Mouse (Mus musculus): ENCODE data around the gene Tmem104. TPM values are rescaled to one million over a fixed set of nuclear protein-coding genes. Genes with fewer than 3 reads are reported as not detected.

Gene Tmem104
- polyA plus RNA-seq (2015; fragmentation: Nextera tagmentation; extraction: Ambion mirVana), result 9.3 and 12.2 TPM in 2 replicates

DNA sequence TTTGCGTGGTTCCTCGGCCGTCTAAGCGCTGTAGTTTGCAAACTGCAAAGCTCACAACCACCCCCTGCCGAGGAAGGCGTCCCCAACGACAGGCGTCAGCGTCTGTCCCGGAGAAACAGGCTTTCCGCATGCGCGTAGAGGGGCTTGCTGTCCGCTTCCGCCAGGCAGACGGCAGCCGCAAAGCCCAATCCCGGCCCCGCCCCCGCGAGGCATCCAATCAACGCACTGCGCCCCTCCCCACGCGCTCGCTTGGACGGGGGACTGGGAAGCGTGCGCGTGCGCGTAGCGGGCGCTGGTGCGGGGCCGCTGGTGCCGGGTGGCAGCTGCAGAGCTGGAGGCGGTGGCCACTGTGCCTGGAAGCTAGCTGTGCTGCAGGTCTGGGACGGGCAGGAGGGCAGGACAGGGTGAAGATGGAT is at the start of gene Tmem104:
Tmem104 (plus strand) TSS at position 264 of the 416 bp plus-strand sequence.
- Histone ChIP-seq H3K27me3 (replicated peaks) (no peaks in the 10 kb centered on the region), H3K36me3 (peaks cover 2% of the 10 kb centered on the region; the same call in 1 of the 2 replicates), H3K4me2 (replicated peaks) (peak within 1 kb of the TSS; percentile 95), H3K4me1 (replicated peaks) (peaks cover 16% of the 10 kb centered on the region), H3K9me3 (no peaks in the 10 kb centered on the region), H3K27ac (peak within 1 kb of the TSS; percentile 81), H3K9ac (peak within 1 kb of the TSS; percentile 75), H3K4me3 (replicated peaks) (peak within 1 kb of the TSS; percentile 66)
- peak; percentile 94 for ATAC-seq
- WGBS, result under 1% methylated on average over 39 of the region's 39 CpGs

DNA sequence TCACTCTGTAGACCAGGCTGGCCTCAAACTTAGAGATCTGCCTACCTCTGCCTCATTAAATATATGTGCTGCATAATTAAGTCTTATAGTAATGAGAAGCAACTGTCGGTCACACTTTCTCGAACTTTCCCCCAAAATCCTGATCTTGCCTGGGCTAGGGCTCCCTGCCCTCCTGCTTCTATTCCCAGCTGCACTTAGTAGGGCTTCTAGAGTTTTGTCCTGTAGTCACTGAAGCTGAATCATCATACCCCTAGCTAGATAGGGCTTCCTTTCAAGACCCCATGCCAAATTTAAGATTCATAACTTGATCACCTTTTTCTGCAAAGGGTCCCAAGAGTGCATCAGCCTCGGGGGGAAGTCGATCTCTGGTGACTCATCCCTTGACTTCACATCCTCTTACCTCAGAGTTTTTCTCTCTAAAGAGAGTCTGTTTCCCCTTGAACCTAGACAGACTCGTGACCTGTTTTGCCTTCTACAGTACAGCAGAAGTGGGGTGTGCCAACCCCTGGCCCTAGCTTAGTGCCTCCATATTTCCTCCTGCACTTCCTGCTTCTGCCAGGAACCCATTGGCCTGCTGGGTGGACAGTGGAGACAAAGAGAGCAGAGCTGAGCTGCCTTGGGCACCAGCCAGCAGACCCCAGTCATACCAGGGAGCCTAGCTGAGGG is 48.6 kb upstream of the Tmem104 start:
- H3K27me3 ChIP-seq (replicated peaks), result 0 out of 2 replicates have a peak, but pooled peaks cover 3% of the 10 kb centered on the region
- no peak overlapping the region for H3K9ac ChIP-seq
- no peak overlapping the region for H3K4me2 ChIP-seq (replicated peaks)
- WGBS, result 72% methylated on average over 5 of the region's 5 CpGs
- no peak overlapping the region for H3K27ac ChIP-seq
- no peaks in the 10 kb centered on the region for H3K36me3 ChIP-seq
- no peaks in the 10 kb centered on the region for H3K9me3 ChIP-seq
- ATAC-seq, result no peak
- no peak overlapping the region for H3K4me3 ChIP-seq (replicated peaks)
- no peaks in the 10 kb centered on the region for H3K4me1 ChIP-seq (replicated peaks)

DNA sequence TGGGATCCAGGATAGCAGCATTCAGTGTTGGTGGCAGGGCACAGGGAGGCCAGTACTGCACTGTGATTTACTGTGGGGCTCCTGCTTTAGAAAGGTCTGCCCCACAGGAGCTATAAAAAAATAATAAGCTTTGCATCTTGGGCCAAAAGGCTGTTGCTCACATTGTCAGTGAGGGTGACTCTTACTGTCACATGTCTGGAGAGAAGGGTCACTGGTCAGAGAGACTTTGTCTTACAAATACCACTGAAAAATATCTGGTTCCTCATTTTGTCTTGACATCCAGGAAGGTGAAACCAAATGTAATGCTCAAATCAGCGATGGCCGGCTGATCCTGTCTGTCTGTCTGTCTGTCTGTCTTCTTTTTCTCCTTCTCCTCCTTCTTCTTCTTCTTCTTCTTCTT is 45.3 kb upstream of the Tmem104 start:
- Histone ChIP-seq H3K4me3 (replicated peaks) (no peak overlapping the region), H3K9me3 (no peaks in the 10 kb centered on the region), H3K9ac (no peak overlapping the region), H3K36me3 (no peaks in the 10 kb centered on the region), H3K4me1 (replicated peaks) (no peaks in the 10 kb centered on the region), H3K27me3 (replicated peaks) (0 out of 2 replicates have a peak, but pooled peaks cover 3% of the 10 kb centered on the region), H3K4me2 (replicated peaks) (no peak overlapping the region), H3K27ac (no peak overlapping the region)
- WGBS, result 76% methylated on average over 2 of the region's 2 CpGs
- ATAC-seq, result no peak

DNA sequence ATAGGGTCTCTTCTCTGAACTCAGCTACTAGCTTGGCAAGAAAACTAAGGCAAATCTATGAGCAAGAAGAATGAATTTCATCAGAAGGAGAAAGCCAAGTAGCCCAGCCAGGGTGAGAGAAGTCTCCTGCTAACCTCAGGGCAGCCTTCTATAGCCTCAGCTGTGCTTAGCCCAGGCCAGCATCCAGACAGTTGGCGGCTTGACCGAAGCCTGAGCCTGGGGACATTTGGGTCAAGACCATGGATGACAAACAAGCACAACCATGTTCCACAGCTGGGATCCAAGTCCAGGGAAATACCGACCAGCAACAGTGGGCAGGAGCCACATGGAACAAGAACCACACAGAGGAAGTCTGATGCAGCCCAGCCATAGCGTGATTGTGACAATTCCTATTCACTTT is 39.5 kb upstream of the Tmem104 start:
- ATAC-seq, result no peak
- no peaks in the 10 kb centered on the region for H3K9me3 ChIP-seq
- no peaks in the 10 kb centered on the region for H3K36me3 ChIP-seq
- WGBS, result 81% methylated on average over 4 of the region's 4 CpGs
- no peak overlapping the region for H3K4me2 ChIP-seq (replicated peaks)
- no peak overlapping the region for H3K27ac ChIP-seq
- 0 out of 2 replicates have a peak, but pooled peaks cover 4% of the 10 kb centered on the region for H3K4me1 ChIP-seq (replicated peaks)
- no peak overlapping the region for H3K9ac ChIP-seq
- H3K4me3 ChIP-seq (replicated peaks), result no peak overlapping the region
- H3K27me3 ChIP-seq (replicated peaks), result no peaks in the 10 kb centered on the region

DNA sequence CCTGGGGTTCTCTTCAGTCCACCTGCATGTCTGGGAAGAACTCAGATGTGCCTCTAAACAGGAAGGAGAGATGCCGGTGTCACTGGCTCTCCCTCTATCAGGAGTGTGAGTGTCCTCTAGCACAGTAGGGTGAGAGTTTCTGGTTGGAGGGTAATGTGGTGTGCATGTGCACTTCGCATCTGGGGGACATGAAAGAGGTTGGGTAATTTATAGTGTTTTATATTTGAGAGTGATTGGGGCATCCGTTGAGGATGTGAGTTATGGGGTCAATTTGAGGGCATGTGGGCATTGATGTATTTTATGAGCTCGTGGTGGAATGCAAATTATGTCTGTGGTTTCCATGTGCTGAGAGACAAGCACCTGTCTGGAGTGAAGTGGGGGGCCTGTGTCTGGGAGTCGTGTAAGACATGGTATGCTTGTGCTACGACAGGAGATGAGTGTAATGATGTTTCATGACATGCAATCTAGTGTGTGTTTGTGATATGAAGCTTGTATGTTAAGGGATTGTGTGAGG is 36.5 kb upstream of the Tmem104 start:
- Histone ChIP-seq H3K27me3 (replicated peaks) (peaks cover 4% of the 10 kb centered on the region; the same call in 1 of the 2 replicates), H3K27ac (no peak overlapping the region), H3K9me3 (no peaks in the 10 kb centered on the region), H3K4me3 (replicated peaks) (no peak overlapping the region), H3K4me1 (replicated peaks) (peaks cover 17% of the 10 kb centered on the region), H3K9ac (no peak overlapping the region), H3K4me2 (replicated peaks) (no peak overlapping the region), H3K36me3 (no peaks in the 10 kb centered on the region)
- WGBS, result 44% methylated on average over 6 of the region's 6 CpGs
- ATAC-seq, result no peak

DNA sequence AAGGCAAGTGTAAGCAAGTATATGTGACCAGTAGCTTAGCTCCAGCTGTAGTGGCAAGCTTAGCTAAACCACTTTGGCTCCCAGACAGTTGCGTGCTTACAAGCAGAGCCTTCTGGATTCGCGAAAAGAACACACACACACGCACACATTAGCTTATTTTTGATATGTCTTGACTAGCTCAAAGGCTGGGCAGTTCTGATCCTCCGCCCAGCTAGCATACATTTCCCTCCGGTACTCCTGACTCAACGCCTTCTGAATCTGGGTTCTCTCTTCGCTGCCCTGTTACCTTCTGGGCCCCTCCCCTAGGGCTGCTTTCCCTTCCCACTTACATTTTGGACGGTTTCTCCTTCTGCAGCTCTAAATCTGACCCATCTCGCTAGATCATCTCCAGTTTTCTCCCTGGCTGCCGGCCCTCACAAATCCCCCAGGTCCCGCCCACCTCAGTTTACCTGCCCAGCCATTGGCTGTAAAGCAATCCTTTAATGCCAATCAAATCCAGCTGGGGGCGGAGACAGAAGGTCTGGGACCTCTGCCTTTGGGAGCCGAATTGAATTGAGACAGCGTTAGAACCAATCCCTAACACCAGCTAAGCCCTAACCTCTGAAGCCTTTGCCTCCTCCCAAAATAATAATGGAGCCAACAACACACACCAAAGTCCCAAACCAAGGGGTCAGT is 35.4 kb upstream of the Tmem104 start:
- Histone ChIP-seq H3K9me3 (no peaks in the 10 kb centered on the region), H3K27me3 (replicated peaks) (peaks cover 4% of the 10 kb centered on the region; the same call in 1 of the 2 replicates), H3K4me1 (replicated peaks) (peaks cover 17% of the 10 kb centered on the region), H3K9ac (peak overlapping the region; percentile 28), H3K27ac (no peak overlapping the region), H3K4me3 (replicated peaks) (peak overlapping the region; percentile 24; the same call in 1 of the 2 replicates), H3K36me3 (no peaks in the 10 kb centered on the region), H3K4me2 (replicated peaks) (peak overlapping the region; percentile 64)
- ATAC-seq, result peak; percentile 45; the same call in 1 of the 2 replicates
- WGBS, result 4% methylated on average over 15 of the region's 15 CpGs

DNA sequence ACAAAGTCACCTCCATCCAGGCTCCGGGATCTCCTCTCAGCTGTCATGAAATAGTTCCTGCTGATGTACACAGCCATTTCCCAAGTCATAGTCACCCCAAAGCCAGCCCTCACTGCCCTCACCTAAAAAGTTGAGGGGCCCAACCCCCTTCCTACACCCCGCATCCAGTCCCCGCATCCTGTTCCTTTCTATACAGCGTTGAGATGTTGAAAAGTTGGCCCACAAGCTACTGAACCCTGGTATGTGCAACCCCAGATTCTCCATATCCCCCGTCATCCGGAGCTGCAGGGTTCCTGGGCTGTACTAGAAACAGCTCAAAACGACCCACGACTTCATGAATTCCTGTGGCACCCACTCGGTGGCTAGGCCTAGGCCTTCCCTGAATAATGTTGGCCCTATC is 34.2 kb upstream of the Tmem104 start:
- H3K9ac ChIP-seq, result no peak overlapping the region
- 74% methylated on average over 9 of the region's 9 CpGs for WGBS
- no peaks in the 10 kb centered on the region for H3K9me3 ChIP-seq

DNA sequence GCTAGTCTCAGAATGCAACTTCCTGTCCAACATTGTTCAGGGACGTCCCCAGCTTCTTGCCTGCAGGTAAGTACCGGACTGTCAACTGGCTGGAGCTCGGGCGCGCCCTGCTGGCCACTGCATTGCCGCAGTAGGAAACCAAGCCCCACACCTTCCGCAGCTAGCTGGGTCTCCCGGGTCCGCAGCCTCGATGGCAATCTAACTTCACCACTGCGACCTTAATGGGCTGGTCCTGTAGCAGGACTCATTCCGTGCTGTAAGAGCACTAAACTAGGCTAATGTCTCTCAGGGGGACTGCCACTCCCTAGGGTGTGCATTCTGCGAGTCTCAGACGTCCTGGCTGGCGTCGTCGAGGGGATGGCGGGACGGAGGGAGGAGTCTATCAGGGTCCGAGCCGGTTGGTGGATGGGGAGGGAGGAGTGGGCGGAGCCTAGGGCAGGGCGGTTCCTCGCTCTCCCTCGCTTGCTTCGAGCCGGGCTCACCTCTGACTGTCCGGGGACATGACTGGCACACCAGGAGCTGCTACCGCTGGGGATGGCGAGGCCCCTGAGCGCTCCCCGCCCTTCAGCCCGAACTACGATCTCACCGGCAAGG is 33.5 kb upstream of the Tmem104 start:
- Histone ChIP-seq H3K4me2 (replicated peaks) (peak overlapping the region; percentile 66), H3K27ac (no peak overlapping the region), H3K9me3 (no peaks in the 10 kb centered on the region), H3K9ac (peak overlapping the region; percentile 36; the same call in 1 of the 2 replicates), H3K4me1 (replicated peaks) (peaks cover 19% of the 10 kb centered on the region), H3K36me3 (no peaks in the 10 kb centered on the region), H3K4me3 (replicated peaks) (peak overlapping the region; percentile 41), H3K27me3 (replicated peaks) (peaks cover 4% of the 10 kb centered on the region; the same call in 1 of the 2 replicates)
- under 1% methylated on average over 35 of the region's 35 CpGs for WGBS
- peak; percentile 84 for ATAC-seq

More for the DNA sequence above, 34.2 kb upstream of the Tmem104 start:
- ATAC-seq, result no peak
- Histone ChIP-seq H3K27me3 (replicated peaks) (peaks cover 4% of the 10 kb centered on the region; the same call in 1 of the 2 replicates), H3K4me1 (replicated peaks) (peaks cover 18% of the 10 kb centered on the region), H3K4me2 (replicated peaks) (0 out of 2 replicates have a peak overlapping the region, but pooled peaks have one; percentile 66), H3K27ac (no peak overlapping the region), H3K36me3 (no peaks in the 10 kb centered on the region), H3K4me3 (replicated peaks) (no peak overlapping the region)

DNA sequence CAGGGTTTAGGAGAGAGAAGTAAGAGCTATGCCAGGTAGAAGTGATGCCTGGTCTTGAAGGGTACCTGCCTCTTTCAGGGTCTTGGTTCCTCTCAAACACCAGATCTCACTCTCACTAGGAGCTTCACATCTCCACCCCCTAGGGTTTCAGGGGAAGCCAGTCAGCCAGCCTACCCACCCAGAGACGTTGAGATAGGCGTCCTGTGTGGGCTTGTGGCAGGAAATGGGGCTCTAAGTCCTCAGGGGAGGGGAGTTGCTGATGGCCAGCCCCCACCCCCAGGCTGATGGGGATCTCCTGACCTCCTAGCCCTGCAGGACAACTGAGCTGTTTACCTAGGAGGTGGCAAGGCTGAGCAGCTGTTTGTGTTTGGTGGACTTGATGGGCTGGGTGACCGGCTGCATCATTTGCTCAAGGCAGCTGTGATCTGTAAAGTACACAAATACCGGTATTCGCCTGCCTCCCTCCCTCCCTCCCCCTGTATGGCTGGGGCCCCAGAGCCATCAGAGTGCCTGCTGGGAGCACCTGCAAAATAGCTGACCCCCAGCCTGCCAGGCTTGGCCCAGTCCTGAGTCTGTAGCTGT is 32.1 kb upstream of the Tmem104 start:
- Histone ChIP-seq H3K4me2 (replicated peaks) (0 out of 2 replicates have a peak overlapping the region, but pooled peaks have one; percentile 66), H3K4me1 (replicated peaks) (peaks cover 19% of the 10 kb centered on the region), H3K4me3 (replicated peaks) (no peak overlapping the region), H3K9ac (no peak overlapping the region), H3K36me3 (no peaks in the 10 kb centered on the region), H3K27me3 (replicated peaks) (peaks cover 4% of the 10 kb centered on the region; the same call in 1 of the 2 replicates), H3K27ac (no peak overlapping the region), H3K9me3 (no peaks in the 10 kb centered on the region)
- WGBS, result 3% methylated on average over 5 of the region's 5 CpGs
- no peak for ATAC-seq

DNA sequence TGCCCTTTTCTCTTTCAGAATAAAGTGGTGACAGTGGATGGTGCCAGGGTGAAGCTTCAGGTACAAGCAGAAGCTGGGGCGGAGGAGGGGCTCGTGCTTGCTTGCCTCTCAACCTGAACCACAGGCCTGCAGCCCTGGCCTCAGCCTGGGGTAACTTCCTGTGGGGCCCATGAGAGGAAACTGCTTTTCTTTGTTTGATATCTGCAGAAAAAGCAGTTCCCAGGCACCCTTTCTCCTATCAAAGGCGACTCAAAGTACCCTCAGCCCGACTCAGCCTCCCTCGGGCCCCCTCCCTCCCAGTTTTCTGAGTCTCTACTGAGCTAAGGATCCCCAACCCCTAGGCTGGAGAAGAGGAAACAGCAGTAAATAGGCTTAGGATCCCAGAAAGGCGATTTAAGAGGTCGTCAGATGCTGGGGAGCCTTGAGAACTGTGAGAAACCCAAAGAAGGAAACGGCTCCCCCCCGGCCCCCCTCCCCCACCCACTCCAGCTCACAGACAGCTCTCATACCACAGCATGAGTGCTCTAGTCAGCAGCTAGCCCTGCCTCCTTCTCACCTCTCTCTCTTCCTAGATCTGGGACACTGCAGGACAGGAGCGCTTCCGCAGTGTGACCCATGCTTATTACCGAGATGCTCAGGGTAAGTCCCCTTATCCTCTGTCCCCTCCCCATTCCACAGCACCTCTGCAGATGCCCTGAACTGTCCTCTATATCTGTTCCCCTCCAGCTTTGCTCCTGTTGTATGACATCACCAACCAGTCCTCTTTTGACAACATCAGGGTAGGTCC is 29.2 kb upstream of the Tmem104 start:
- Histone ChIP-seq H3K4me3 (replicated peaks) (no peak overlapping the region), H3K4me2 (replicated peaks) (0 out of 2 replicates have a peak overlapping the region, but pooled peaks have one; percentile 24), H3K4me1 (replicated peaks) (peaks cover 30% of the 10 kb centered on the region), H3K36me3 (no peaks in the 10 kb centered on the region), H3K9me3 (no peaks in the 10 kb centered on the region), H3K27ac (peak overlapping the region; percentile 32; the same call in 1 of the 2 replicates), H3K9ac (no peak overlapping the region), H3K27me3 (replicated peaks) (peaks cover 4% of the 10 kb centered on the region; the same call in 1 of the 2 replicates)
- 23% methylated on average over 12 of the region's 12 CpGs for WGBS
- no peak for ATAC-seq

Measured in intestine, embryonic 15.5 days (tissue).